Mouse (Mus musculus) layer of hippocampus, adult 9-10 months (tissue): ENCODE measurements around the gene Zfp36.

Source experiments
- DNase-seq: peaks from one replicate; pipeline ENCODE4 v3.0.0; 2022; ENCODE audit warnings: low spot score

Zfp36 gene

DNA sequence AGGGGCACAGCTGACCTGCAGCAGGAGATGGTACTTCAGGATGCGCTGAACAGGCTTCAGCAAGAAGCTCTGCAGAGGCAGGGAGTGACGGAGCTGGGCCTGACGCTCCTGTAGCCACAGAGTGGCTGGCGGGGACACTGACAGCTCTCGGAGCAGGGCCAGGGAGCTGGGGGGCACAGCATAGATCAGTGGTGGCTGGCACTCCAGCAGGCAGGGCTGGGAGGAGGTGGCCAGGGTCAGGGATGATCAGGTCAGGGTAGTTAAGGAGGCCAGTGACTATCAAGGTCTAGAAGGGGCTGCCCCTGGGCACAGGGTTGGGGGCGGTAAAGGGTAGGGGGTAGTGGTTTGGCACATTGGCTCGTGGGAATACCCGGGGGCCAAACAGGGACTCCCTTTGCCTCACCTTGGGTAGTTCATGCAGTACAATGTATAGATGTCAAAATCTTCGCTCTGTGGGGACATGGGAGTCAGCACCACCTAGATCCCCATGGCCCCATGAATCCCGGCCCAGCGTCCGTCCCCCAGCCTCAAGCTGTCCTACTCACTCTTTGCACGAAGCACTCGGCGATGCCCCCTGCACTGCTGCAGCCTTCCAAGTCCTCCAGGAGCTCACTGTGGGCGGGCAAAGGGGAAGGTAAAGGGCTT lies 11.7 kb downstream of the Zfp36 start:
- no peak for DNase-seq

- DNase-seq = no peak
These were observed 12.3 kb downstream of the Zfp36 start for GRCm38 (mm10) chr7:28367663-28368275.

DNA sequence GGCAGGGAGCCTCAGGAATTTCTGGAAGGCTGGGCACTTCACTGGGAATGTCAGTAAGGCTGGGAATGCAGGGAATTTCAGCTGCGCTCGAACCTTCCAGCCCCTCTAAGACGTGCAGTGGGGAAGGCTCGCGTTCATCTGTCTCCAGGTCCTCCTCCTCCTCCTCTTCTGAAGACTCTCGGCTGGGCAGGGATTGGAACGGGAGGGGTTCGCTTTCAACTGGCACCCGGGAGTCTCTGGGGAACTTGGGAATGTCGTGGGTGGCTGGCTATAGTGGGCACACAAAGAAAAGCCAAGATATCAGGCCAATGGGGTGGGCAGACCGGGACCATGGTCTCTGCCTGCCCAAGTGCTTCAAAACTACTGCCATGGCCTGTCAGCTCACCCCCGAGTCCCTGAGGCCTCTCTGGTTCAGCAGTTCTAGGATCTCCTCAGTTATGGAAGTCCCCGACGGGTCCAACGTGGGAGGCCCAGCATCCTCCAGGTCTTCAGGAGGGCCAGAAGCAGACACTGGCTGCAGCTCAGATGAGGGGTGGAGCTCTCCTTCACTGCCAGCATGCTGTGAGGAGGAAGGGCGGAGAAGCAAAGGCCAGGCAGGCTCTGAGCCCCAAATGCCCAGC lies 17.5 kb downstream of the Zfp36 start:
- no peak for DNase-seq

GRCm38 (mm10) chr7:28361647-28362341 lies 18.3 kb downstream of the Zfp36 start:
- DNase-seq = no peak

GRCm38 (mm10) chr7:28360291-28360690 lies 19.8 kb downstream of the Zfp36 start:
- DNase-seq = no peak

DNA sequence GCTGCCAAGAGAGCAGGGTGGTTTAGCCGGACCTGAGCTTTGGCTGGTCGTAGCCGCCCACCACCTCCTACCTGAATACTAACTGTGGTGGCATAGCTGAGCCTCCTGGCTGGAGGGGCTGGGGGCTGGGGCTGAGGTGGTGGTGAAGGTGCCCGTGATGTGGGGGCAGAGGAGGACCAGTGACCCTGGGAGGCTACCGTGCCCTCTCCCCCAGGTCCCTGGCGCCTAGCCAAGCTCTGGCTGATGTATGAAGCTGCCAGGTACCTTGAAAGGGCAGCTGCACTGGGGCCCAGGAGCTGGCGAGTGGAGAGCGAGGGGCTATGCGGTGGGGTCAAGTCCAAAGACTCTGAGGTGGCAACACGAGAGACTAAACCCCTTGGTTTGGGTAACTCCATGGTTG lies 20.2 kb downstream of the Zfp36 start:
- no peak for DNase-seq

DNA sequence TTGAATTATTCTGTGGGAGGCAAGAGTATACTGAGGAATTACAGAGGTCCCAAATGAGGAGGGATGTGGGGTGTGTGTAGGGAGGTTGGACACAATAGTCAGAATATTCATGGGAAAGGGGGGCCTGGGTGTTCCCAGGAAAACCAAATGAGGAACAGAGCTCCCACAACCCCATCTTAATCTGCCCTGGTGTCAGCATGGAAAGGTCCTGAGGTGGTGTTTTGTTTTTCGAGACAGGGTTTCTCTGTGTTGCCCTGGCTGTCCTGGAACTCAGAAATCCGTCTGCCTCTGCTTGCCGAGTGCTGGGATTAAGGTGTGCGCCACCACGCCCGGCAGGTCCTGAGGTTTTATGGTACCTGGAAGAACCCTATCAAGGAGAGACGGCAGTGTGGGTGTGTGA lies 21.6 kb downstream of the Zfp36 start:
- DNase-seq = no peak

DNA sequence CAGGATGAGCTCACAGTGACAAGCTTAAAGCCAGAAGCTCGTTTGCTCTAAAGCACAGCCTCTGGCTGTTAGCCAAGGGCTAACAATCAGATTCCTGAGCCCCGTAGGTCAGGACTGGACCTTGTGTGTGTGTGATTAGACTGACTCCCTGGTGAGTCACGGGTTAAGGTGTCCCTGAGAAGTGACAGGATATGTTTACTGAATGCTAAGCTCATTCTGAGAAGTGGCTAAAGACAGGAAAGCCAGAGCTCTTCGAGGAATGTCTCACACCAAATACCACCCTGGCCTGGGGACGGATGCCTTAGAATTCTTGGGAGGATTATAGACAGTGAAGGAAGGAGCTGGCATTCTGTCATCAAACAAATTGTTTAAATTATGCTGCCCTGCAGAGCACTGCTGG lies 22.1 kb downstream of the Zfp36 start:
- no peak for DNase-seq

- no peak for DNase-seq
These were observed 23.1 kb downstream of the Zfp36 start for GRCm38 (mm10) chr7:28356981-28357380.

DNA sequence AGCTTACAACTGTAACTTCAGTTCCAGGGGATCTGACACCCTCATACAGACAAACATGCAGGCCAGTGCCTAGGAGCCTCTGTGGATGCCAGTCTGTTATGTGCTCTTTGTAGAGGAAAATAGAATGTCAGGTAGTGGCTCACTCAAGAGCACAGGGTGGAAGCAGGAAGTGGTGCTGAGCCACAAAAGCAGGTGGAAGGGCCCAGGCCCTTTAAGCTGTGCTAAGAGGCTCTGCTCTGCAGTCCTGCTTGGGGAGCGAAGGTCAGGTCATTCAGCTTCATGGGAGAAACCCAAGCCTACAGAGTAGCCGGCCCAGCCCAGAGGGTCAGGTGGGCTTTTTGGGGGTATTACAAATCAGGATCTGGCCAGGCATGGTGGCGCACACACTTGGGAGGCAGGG lies 24.8 kb downstream of the Zfp36 start:
- no peak for DNase-seq

DNA sequence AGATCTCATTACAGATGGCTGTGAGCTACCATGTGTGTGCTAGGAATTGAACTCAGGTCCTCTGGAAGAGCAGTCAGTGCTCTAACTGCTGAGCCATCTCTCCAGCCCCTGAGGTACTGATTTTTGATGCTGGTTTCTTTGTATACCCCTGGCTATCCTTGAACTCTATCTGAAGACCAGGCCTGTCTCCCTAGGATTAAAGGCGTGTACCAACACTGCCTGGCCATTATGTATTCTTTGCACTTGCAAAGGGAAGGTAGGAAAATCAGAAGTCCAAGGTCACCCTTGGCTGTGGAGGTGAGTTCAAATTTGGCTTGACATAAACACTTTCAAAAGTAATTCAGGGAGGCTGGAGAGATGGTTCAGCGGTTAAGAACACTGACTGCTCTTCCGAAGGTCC lies 25.5 kb downstream of the Zfp36 start:
- DNase-seq = no peak

DNA sequence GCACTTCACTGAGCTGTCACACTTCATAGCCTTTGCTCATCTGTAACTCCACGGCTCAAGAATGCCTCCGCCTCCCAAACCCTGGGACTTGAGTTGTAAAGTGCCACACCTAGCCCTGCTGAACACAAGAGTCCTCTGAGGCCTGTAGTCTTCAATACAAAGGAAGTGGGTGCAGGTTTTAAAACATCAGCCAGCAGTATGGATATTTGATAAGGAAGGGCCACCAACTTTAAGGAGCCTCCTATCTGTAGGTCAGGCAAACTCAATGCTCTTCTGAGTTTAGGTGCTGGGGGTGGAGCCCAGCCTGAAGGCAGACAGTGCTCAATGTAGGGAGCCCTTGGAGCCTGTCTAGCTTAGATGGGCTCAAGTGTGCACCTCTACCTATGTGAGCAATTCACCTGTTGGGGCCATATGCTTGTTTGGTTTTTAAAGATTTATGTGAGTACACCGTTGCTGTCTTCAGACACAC lies 25.9 kb downstream of the Zfp36 start:
- no peak for DNase-seq

GRCm38 (mm10) chr7:28353267-28353666 lies 26.8 kb downstream of the Zfp36 start:
- no peak for DNase-seq

DNA sequence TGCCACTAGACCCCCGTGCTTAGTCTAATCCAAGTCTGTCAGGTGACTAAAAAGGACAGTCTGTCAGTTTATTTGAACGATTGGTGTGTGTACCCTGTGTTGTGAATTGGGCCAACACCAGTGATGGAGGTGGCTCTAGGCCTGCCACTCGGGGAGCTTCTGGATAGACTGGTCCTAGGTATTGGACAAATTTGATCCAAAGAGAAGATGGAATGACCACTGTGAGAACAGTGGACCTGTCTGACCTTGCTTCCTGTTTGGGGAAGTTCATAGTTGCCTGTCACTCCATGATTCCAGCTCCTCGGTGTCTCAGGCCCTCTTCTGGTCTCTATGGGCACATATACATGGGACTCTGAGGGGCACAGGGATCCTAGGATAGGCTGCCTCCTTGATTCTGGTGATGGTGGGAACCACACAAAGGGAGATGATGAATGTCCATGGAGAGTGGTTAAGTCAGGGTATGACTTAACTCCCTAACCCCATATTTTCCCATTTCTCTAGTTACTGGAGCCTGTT lies 28.3 kb downstream of the Zfp36 start:
- no peak for DNase-seq

GRCm38 (mm10) chr7:28350155-28350883 lies 29.7 kb downstream of the Zfp36 start, which contains the start of gene Rps16:
Gene Rps16 (plus strand): TSS chr7:28350652.
- DNase-seq = peak; percentile 88

GRCm38 (mm10) chr7:28348601-28349000 lies 31.5 kb downstream of the Zfp36 start:
- DNase-seq = no peak

DNA sequence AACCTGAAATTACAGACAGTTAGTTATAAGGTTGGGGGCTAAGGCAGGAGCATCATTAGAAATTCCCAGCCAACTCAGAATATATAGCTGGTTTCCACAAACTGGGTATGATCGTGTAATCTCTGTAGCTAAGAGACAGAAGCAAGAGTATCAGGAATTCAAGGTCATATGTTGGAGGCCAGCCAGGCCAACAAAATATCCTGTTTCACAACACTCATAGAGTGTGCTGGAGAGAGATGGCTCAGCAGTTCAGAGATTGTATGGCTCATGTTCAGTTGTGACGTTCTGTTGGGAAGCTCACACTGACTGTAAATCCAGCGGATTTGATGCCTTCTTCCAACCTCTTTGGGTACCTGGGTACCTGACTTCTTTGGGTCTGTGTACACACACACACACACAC lies 32.3 kb downstream of the Zfp36 start:
- DNase-seq = no peak

- DNase-seq = no peak
These were observed 35.4 kb downstream of the Zfp36 start for GRCm38 (mm10) chr7:28344637-28345036.

GRCm38 (mm10) chr7:28341381-28341780 lies 38.7 kb downstream of the Zfp36 start:
- DNase-seq = no peak

DNA sequence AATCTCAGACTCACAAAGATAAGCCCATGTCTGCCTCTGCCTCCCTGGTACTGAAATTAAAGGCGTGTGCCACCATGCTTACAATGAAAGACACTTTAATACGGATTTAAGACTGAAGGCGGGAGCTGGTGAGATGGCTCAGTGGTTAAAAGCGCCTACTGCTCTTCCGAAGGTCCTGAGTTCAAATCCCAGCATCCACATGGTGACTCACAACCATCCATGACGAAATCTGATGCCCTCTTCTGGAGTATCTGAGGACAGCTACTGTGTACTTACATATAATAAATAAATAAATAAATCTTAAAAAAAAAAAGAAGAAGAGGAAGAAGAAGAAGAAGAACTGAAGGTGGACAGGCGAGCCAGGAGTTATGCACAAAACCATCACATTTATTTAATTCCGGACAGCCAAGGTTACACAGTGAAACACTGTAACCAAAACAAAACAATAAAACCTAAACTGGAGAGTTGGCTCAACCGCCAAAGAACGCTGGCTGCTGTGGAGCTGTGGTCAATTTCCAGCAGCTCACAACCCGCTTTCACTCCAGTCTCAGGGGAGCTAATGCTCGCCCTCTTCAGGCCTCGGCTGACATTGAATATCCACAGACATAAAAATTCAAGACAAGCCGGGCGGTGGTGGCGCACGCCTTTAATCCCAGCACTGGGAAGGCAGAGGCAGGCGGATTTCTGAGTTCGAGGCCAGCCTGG lies 40.7 kb downstream of the Zfp36 start:
- no peak for DNase-seq
